Mouse (Mus musculus) testis, adult 2 months (tissue): ENCODE data around the gene Arhgef19. TPM values are rescaled to one million over a fixed set of nuclear protein-coding genes. Genes with fewer than 3 reads are reported as not detected.

Experiments
- H3K27ac ChIP-seq: fragments of 200-500 bp; 2 replicates; pipeline ENCODE4 v1.5.1; 2012; ENCODE audit warnings: low read depth, low read length; ENCODE audit not compliant: control insufficient read depth, insufficient read depth
- H3K27me3 ChIP-seq: fragments of 200-500 bp; 2 replicates; pipeline ENCODE4 v1.6.1; 2012; ENCODE audit warnings: mild to moderate bottlenecking, low read length, moderate library complexity; ENCODE audit not compliant: control insufficient read depth, insufficient read depth
- H3K36me3 ChIP-seq: fragments of 200-500 bp; 2 replicates; pipeline ENCODE4 v1.6.1; 2012; ENCODE audit warnings: mild to moderate bottlenecking, low read length; ENCODE audit not compliant: control insufficient read depth, insufficient read depth
- H3K4me1 ChIP-seq: fragments of 200-500 bp; 2 replicates; pipeline ENCODE4 v1.6.1; 2012; ENCODE audit warnings: low read length; ENCODE audit not compliant: control insufficient read depth, insufficient read depth
- H3K4me3 ChIP-seq: fragments of 200-500 bp; 2 replicates; pipeline ENCODE4 v1.5.1; 2012; ENCODE audit warnings: low read depth, mild to moderate bottlenecking, low read length, moderate library complexity, mixed read lengths; ENCODE audit not compliant: control insufficient read depth
- CTCF ChIP-seq: fragments of 200-500 bp; IDR thresholded peaks from 2 replicates; pipeline ENCODE4 v1.5.1; 2012; ENCODE audit warnings: low read depth, mild to moderate bottlenecking, inconsistent platforms, low read length, moderate library complexity; ENCODE audit not compliant: control insufficient read depth, insufficient read depth, insufficient replicate concordance
- POLR2A ChIP-seq: fragments of 200-500 bp; IDR thresholded peaks from 2 replicates; pipeline ENCODE4 v1.6.1; 2012; ENCODE audit warnings: low read depth, mild to moderate bottlenecking, inconsistent platforms, low read length, moderate library complexity; ENCODE audit not compliant: control insufficient read depth
- polyA plus RNA-seq: library from polyadenylated mRNA; depleted of rRNA; stranded (reverse); fragments of >200 nt; gene quantifications from 2 replicates; pipeline ENCODE4 v1.2.3, GENCODE M21; 2012

The Arhgef19 gene
- polyA plus RNA-seq, 1 experiment: 0.65 TPM

DNA sequence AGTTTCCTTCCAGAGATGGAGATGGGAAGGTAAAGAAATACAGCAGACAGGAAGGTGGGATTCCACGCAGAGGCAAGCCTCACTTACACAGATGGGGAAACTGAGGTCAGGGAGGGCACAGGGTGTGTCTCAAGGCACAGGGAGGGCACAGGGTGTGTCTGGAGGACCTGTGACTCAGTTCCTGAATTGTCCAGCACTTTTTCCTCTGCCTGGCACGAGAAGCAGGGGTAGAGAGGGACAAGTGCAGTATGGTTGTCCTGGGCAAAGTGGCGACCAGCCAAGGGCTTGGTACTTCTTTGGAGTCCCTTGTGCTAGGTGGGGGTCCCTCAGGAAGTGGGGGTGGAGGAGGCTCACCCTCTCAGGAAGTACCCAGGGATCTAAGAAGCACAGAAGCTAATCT is 42.8 kb downstream of the Arhgef19 start:
- H3K27me3 ChIP-seq: no peaks in the 10 kb centered on the region
- no peak overlapping the region for H3K27ac ChIP-seq
- TF ChIP-seq CTCF (no peak), POLR2A (no peak)

DNA sequence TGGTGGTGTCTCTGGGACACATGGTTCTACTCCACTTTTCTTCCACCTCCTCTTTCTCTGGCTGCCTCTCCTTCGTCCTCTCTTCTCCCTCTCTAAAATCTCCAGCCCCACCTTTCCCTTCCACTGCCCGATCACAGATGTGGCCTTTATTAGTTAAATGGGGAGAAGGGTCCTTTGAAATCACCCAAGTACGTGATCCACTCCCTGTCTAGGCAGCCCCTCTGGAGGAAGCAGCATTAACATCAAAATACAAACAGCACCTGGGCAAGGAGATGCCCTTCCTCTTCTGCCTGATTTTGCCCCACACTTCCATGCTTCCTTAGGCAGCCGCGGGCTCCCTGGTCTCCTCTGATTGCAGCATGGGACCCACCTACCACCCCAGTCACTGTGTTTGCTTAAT is 43.3 kb downstream of the Arhgef19 start:
- Histone ChIP-seq H3K4me1 (peaks cover 4% of the 10 kb centered on the region; the same call in 1 of the 2 replicates), H3K27me3 (no peaks in the 10 kb centered on the region), H3K36me3 (no peaks in the 10 kb centered on the region), H3K27ac (no peak overlapping the region), H3K4me3 (no peak overlapping the region)
- TF ChIP-seq CTCF: no peak
- TF ChIP-seq POLR2A: no peak

More for the DNA sequence above, 42.8 kb downstream of the Arhgef19 start:
- H3K4me1 ChIP-seq: peaks cover 4% of the 10 kb centered on the region; the same call in 1 of the 2 replicates
- H3K36me3 ChIP-seq: no peaks in the 10 kb centered on the region
- no peak overlapping the region for H3K4me3 ChIP-seq

DNA sequence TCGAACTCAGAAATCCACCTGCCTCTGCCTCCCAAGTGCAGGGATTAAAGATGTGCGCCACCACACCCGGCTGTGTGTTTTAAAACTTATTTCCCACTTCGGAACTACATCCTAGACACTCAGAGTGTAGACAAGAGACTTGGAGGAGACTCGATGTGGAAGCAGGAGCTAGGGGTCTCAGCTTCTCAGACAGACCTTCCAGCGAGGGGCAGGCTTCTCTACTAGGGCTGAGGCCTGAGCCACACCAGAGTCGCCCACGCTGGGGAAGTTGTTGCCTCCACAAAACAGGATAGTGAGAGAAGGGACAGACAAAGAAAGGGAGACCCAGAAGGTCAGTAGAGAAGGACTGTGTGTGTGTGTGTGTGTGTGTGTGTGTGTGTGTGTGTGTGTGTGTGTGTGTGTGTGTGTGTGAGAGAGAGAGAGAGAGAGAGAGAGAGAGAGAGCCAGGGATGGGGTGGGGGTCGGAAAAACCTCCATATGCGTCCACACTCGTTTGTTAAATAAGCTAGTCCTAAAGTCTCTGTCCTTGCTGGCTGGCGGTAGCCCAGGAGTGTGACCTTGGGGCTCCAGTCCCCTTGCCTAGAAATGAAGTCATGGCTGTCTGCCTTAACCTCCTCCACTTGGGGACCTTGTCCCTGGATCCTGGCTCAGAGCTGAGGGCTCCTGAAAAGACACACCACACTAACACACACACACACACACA is 44.0 kb downstream of the Arhgef19 start:
- H3K27me3 ChIP-seq: no peaks in the 10 kb centered on the region
- TF ChIP-seq CTCF: no peak
- H3K4me1 ChIP-seq: peaks cover 3% of the 10 kb centered on the region; the same call in 1 of the 2 replicates
- no peak overlapping the region for H3K27ac ChIP-seq
- no peaks in the 10 kb centered on the region for H3K36me3 ChIP-seq
- H3K4me3 ChIP-seq: no peak overlapping the region

DNA sequence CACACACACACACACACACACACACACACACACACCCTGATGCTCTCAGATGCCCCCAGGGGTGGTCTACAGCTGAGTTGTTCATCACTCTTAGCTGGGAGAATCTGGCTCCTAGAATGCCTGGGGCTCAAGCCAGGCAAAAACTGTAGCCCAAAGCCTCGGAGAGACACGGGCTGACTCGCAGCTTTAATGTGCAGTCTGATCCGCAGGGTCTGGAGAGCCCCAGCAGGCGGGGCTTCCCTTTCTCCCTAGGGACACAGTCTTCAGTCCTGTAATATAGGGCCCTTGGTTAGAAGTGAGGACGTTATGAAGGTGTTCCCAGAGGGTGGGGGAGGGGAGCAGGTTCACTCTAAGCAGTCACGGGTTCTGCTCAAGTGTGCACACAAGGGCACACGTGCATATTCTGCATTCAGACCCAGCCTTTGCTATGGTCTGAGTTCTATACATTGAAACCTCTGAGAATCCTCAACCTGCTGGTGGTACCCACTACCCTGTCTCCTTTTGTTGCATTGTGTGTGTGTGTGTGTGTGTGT is 44.6 kb downstream of the Arhgef19 start:
- Histone ChIP-seq H3K27ac (no peak overlapping the region), H3K4me1 (0 out of 2 replicates have a peak, but pooled peaks cover 2% of the 10 kb centered on the region), H3K27me3 (no peaks in the 10 kb centered on the region), H3K4me3 (no peak overlapping the region), H3K36me3 (no peaks in the 10 kb centered on the region)
- TF ChIP-seq POLR2A: no peak
- no peak for TF ChIP-seq CTCF

DNA sequence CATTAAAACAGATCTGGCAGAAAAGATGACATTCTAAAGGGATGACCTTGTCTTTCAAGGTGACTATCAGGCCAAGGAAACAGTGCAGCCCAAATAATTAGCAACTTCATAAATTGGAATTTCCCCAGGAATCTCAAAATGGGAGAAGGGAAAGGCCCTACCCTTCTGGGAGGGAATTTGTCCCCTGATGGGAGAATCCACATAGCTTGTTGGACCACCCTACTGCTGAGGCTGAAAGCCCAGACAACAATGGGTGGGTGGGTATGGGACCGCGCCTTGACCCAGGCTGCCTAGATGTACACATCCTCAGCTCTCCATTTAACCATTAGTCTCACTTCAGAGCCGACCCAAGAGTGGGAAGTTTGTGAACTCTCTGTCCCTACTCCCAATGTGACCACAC is 45.2 kb downstream of the Arhgef19 start:
- Histone ChIP-seq H3K36me3 (no peaks in the 10 kb centered on the region), H3K27me3 (no peaks in the 10 kb centered on the region), H3K27ac (no peak overlapping the region), H3K4me1 (0 out of 2 replicates have a peak, but pooled peaks cover 2% of the 10 kb centered on the region), H3K4me3 (no peak overlapping the region)
- TF ChIP-seq POLR2A: no peak
- TF ChIP-seq CTCF: no peak

DNA sequence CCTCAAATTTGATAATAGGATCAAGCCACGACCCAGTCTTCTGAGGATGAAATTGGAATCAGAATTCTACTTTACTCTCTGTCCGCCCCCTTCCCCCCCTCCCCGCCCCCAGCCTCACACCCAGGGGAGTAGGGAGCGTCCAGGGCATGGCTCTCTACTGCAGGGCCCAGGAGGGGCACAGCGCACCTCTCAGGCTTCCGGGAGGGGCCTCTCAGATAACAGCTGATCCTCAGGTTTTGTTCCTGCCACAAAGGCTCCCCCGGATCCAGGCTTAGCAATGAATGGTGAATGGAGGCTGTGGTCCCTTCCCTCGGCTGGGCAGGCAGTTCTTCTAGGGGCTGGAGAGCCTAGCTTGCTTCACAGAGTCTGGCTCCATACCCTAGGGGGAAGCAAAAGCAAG is 45.8 kb downstream of the Arhgef19 start:
- Histone ChIP-seq H3K4me3 (no peak overlapping the region), H3K4me1 (0 out of 2 replicates have a peak, but pooled peaks cover 2% of the 10 kb centered on the region), H3K27me3 (no peaks in the 10 kb centered on the region), H3K27ac (no peak overlapping the region), H3K36me3 (no peaks in the 10 kb centered on the region)
- no peak for TF ChIP-seq CTCF
- no peak for TF ChIP-seq POLR2A

DNA sequence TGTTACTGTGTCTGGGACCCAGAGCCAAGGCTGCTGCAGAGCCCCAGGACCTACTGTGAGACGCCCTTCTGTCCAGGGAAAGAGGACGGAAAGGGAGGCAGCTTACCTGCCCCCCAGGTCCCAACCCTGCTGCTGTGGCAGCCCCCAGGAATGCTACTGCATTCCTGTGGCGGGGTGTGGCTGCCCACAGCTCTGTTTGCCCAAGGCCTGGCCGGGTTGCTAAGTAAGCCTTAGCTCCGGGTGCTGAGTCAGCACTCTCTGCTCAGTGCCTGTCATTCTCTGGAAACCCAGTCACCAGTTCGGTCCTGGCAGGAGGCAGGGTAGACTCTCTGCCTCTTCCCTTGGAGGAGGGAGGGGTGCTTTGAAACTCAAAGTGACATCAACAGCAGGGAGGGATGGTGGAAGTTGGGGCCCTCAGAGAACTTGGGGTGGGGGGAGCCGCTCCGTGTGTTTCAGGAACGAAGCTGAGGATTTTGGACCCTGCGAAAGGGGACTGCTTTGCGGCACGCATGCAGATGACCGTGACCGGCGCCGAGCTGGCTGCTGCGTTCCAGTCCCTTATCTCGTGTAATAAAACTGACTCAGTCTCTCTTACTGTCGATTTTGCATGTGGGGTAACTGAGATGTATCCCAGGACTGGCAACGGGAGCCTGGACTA is 47.7 kb downstream of the Arhgef19 start:
- no peaks in the 10 kb centered on the region for H3K36me3 ChIP-seq
- H3K27me3 ChIP-seq: no peaks in the 10 kb centered on the region
- H3K27ac ChIP-seq: no peak overlapping the region
- H3K4me3 ChIP-seq: no peak overlapping the region
- TF ChIP-seq POLR2A (no peak), CTCF (no peak)
- H3K4me1 ChIP-seq: peaks cover 10% of the 10 kb centered on the region
